Mouse (Mus musculus) neural tube, embryonic 14.5 days (tissue): ENCODE data around the gene Tfpi. TPM values are rescaled to one million over a fixed set of nuclear protein-coding genes. Genes with fewer than 3 reads are reported as not detected.

ENCODE experiments used
- ATAC-seq: fragments of 200-750 bp; cut with Nextera tagmentation; 2 replicates; pipeline ENCODE4 v1.8.0; 2017; ENCODE audit warnings: low read depth, mild to moderate bottlenecking, moderate TSS enrichment, moderate library complexity
- H3K27ac ChIP-seq: fragments of 300-500 bp; sonication (generic); 2 replicates; pipeline ENCODE4 v1.5.1; 2014; ENCODE audit warnings: low read depth, mild to moderate bottlenecking, control low read depth, low read length, moderate library complexity, mixed read lengths
- H3K27me3 ChIP-seq: fragments of 300-500 bp; sonication (generic); 2 replicates; pipeline ENCODE4 v1.6.1; 2014; ENCODE audit warnings: low read length; ENCODE audit not compliant: control insufficient read depth, insufficient read depth
- H3K36me3 ChIP-seq: fragments of 300-500 bp; sonication (generic); 2 replicates; pipeline ENCODE4 v1.6.1; 2014; ENCODE audit warnings: low read length, mixed read lengths; ENCODE audit not compliant: control insufficient read depth, insufficient read depth
- H3K4me1 ChIP-seq: fragments of 300-500 bp; sonication (generic); 2 replicates; pipeline ENCODE4 v1.6.1; 2014; ENCODE audit warnings: low read length; ENCODE audit not compliant: control insufficient read depth, insufficient read depth
- H3K4me2 ChIP-seq: fragments of 300-500 bp; sonication (generic); 2 replicates; pipeline ENCODE4 v1.6.1; 2014; ENCODE audit warnings: mild to moderate bottlenecking, low read depth, low read length, control low read depth
- H3K4me3 ChIP-seq: fragments of 300-500 bp; sonication (generic); 2 replicates; pipeline ENCODE4 v1.5.1; 2014; ENCODE audit warnings: low read depth, low read length, control low read depth, mixed read lengths
- H3K9ac ChIP-seq: fragments of 300-500 bp; sonication (generic); replicated peaks from 2 replicates; pipeline ENCODE4 v1.6.1; 2014; ENCODE audit warnings: low read depth, mild to moderate bottlenecking, control low read depth, low read length, mixed read lengths
- H3K9me3 ChIP-seq: fragments of 300-500 bp; sonication (generic); 2 replicates; pipeline ENCODE4 v1.6.1; 2016; ENCODE audit warnings: low read length; ENCODE audit not compliant: control insufficient read depth
- WGBS: fragments of 180-500 bp; shearing (Covaris S2); extraction: QIAGEN DNeasy Blood & Tissue Kit; methylation state at CpG from one replicate; pipeline ENCODE4 v1.1.7; 2014; 5-methylcytosine and 5-hydroxymethylcytosine counted together
- polyA plus RNA-seq: library from polyadenylated mRNA; unstranded; fragments of >200 nt; fragmentation: Nextera tagmentation; extraction: Ambion mirVana; gene quantifications from 2 replicates; pipeline ENCODE4 v1.2.1, GENCODE M21; 2014

Tfpi gene
- polyA plus RNA-seq, result 4.5 and 25.3 TPM in 2 replicates

- H3K27me3 ChIP-seq, result no peaks in the 10 kb centered on the region
Measured at GRCm38 (mm10) chr2:84476577-84476976, at the start of gene Tfpi. Tfpi (minus strand) TSS chr2:84476775.

DNA sequence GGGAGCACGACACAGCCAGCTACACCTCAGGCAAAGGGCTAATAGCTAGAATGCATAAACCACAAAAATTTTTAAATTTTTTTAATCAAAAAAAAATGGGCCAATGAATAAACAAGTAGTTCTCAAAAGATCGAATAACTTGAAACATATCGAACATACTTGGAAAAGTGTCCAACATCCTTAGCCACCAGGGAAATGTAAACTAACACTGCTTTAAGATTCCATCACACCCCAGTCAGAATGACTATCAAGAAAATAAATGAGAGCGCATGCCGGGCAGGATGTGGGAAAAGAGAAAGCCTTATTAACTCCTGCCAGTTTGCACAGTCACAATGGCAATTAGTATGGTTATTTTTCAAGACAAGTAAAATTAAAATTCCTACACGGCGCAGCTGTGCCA lies 49.6 kb upstream of the Tfpi start:
- no peaks in the 10 kb centered on the region for H3K36me3 ChIP-seq
- no peak overlapping the region for H3K9ac ChIP-seq
- H3K27ac ChIP-seq, result no peak overlapping the region
- no peaks in the 10 kb centered on the region for H3K4me1 ChIP-seq
- no peak overlapping the region for H3K4me3 ChIP-seq
- no peaks in the 10 kb centered on the region for H3K27me3 ChIP-seq
- 78% methylated on average over 7 of the region's 7 CpGs for WGBS
- no peak overlapping the region for H3K4me2 ChIP-seq
- no peaks in the 10 kb centered on the region for H3K9me3 ChIP-seq
- no peak for ATAC-seq

More at GRCm38 (mm10) chr2:84476577-84476976, at the start of gene Tfpi:
- Histone ChIP-seq H3K9ac (no peak within 1 kb of the TSS), H3K9me3 (no peaks in the 10 kb centered on the region), H3K4me2 (no peak within 1 kb of the TSS; the same call in 1 of the 2 replicates), H3K4me1 (no peaks in the 10 kb centered on the region), H3K4me3 (peak within 1 kb of the TSS; percentile 0; the same call in 1 of the 2 replicates), H3K27ac (no peak within 1 kb of the TSS), H3K36me3 (no peaks in the 10 kb centered on the region)
- 0 out of 2 replicates have a peak, but pooled peaks have one; percentile 41 for ATAC-seq
- WGBS, result 54% methylated on average over 4 of the region's 4 CpGs

DNA sequence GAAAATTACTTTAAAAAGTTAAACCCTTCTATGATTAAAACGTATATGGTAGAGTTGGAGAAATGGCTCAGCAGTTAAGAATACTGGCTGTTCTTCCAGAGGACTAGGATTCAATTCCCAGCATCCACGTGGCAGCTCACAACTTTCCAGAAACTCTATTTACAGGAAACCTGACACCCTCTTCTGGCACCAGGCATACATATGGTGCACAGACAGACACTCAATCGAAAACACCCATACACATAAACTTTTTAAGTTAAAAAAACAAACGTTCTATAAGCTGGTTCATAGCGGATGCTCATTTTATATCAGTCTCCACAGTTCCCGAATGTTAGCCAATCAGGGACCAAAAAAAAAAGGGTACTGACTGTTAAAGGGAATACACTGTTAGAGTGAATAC lies 49.2 kb upstream of the Tfpi start:
- 75% methylated on average over 6 of the region's 6 CpGs for WGBS
- no peaks in the 10 kb centered on the region for H3K36me3 ChIP-seq
- H3K9ac ChIP-seq, result no peak overlapping the region
- H3K4me2 ChIP-seq, result no peak overlapping the region
- H3K27ac ChIP-seq, result no peak overlapping the region
- H3K4me3 ChIP-seq, result no peak overlapping the region
- no peaks in the 10 kb centered on the region for H3K4me1 ChIP-seq
- no peaks in the 10 kb centered on the region for H3K27me3 ChIP-seq
- ATAC-seq, result no peak
- H3K9me3 ChIP-seq, result no peaks in the 10 kb centered on the region

DNA sequence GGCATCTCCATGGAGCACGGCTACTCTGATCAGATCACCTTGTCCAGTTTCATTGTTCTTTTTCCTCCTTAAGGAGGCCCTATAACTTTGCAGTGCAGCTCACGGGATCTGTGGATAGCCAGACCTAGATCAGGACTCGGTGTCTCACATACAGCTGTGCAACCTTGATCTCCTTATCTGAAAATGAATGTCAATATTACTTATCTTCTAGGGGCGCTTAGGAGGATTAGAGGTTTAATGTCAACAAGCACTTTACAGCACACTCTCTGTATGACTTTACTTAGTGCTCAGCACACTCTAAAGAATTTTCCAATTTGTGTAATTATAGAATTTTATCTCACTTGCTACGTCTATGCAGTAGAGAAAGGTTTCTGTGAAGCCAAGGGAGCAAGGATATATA lies 48.5 kb upstream of the Tfpi start:
- no peaks in the 10 kb centered on the region for H3K4me1 ChIP-seq
- no peaks in the 10 kb centered on the region for H3K36me3 ChIP-seq
- no peak overlapping the region for H3K4me3 ChIP-seq
- H3K4me2 ChIP-seq, result no peak overlapping the region
- H3K9me3 ChIP-seq, result no peaks in the 10 kb centered on the region
- no peaks in the 10 kb centered on the region for H3K27me3 ChIP-seq
- ATAC-seq, result no peak
- 95% methylated on average over 5 of the region's 5 CpGs for WGBS
- no peak overlapping the region for H3K9ac ChIP-seq
- no peak overlapping the region for H3K27ac ChIP-seq

- Histone ChIP-seq H3K4me3 (no peak overlapping the region), H3K27ac (no peak overlapping the region), H3K4me2 (no peak overlapping the region), H3K9me3 (no peaks in the 10 kb centered on the region), H3K36me3 (no peaks in the 10 kb centered on the region), H3K27me3 (no peaks in the 10 kb centered on the region), H3K9ac (no peak overlapping the region), H3K4me1 (no peaks in the 10 kb centered on the region)
- no peak for ATAC-seq
- 86% methylated on average over 6 of the region's 6 CpGs for WGBS
Measured at GRCm38 (mm10) chr2:84523994-84524393, 47.4 kb upstream of the Tfpi start.

GRCm38 (mm10) chr2:84523103-84523865 lies 46.7 kb upstream of the Tfpi start:
- Histone ChIP-seq H3K4me3 (no peak overlapping the region), H3K9ac (no peak overlapping the region), H3K4me2 (no peak overlapping the region), H3K36me3 (no peaks in the 10 kb centered on the region), H3K4me1 (no peaks in the 10 kb centered on the region), H3K9me3 (no peaks in the 10 kb centered on the region), H3K27me3 (no peaks in the 10 kb centered on the region), H3K27ac (no peak overlapping the region)
- WGBS, result 81% methylated on average over 6 of the region's 6 CpGs
- no peak for ATAC-seq

DNA sequence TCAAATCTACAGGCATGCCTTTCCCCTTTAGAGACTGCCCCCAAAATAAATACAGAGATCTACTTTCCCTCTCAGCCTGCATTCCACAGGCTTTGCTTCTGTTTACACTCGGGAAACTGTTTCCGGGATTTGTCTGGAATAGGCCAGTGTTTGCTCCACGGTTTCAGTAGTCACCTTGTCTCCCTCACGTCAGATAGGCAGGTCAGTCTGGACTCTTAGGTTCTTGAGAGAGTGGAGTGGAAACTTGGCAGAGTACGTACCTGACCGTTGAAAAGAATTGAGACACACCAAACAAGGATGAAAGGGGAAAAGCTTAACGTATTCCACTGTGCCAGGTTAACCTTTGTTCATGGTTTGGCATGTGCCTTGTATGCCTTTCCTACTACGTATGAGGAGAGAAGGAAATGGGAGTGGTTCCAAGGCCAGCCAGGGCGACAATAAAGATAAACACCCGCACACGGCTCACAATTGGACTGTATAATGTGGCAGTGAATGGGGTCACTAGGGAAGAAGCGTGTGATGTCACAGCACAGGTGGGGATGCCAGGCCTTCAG lies 43.0 kb upstream of the Tfpi start:
- 82% methylated on average over 12 of the region's 12 CpGs for WGBS

DNA sequence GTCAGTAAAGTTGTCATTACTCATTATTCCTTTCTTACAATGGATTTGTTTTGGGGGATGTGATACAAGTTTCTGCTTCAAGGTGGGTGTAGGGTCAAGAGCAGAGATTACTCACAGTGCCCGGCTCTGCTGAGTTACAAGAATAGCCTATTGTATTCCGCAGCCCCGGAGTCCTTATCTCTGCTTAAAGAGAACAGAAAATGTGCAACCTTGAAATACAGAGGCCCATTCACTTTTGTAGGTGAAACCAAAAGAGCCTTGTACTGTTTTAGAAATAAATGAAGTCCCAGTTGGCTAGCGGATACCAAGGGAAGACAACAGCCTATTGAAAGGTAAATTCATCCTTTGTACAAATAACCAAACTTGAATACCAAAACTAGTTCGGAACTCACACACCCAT lies 42.2 kb upstream of the Tfpi start:
- Histone ChIP-seq H3K27ac (no peak overlapping the region), H3K9ac (no peak overlapping the region), H3K4me1 (no peaks in the 10 kb centered on the region), H3K36me3 (no peaks in the 10 kb centered on the region), H3K9me3 (no peaks in the 10 kb centered on the region), H3K27me3 (no peaks in the 10 kb centered on the region), H3K4me2 (no peak overlapping the region), H3K4me3 (no peak overlapping the region)
- WGBS, result 66% methylated on average over 5 of the region's 5 CpGs
- ATAC-seq, result no peak

More for the DNA sequence above, 43.0 kb upstream of the Tfpi start:
- no peaks in the 10 kb centered on the region for H3K36me3 ChIP-seq
- no peak overlapping the region for H3K9ac ChIP-seq
- H3K4me2 ChIP-seq, result no peak overlapping the region
- H3K4me1 ChIP-seq, result no peaks in the 10 kb centered on the region
- H3K4me3 ChIP-seq, result no peak overlapping the region
- no peak for ATAC-seq
- H3K27me3 ChIP-seq, result no peaks in the 10 kb centered on the region
- H3K27ac ChIP-seq, result no peak overlapping the region
- H3K9me3 ChIP-seq, result no peaks in the 10 kb centered on the region

- H3K9ac ChIP-seq, result no peak overlapping the region
- WGBS, result 86% methylated on average over 3 of the region's 3 CpGs
- no peaks in the 10 kb centered on the region for H3K36me3 ChIP-seq
- no peak overlapping the region for H3K4me3 ChIP-seq
- no peaks in the 10 kb centered on the region for H3K27me3 ChIP-seq
- no peaks in the 10 kb centered on the region for H3K9me3 ChIP-seq
- no peak overlapping the region for H3K27ac ChIP-seq
- ATAC-seq, result no peak
- H3K4me1 ChIP-seq, result no peaks in the 10 kb centered on the region
- H3K4me2 ChIP-seq, result no peak overlapping the region
Measured at GRCm38 (mm10) chr2:84513281-84513680, 36.7 kb upstream of the Tfpi start.
